Mouse (Mus musculus) ES-Bruce4 (cell line): ENCODE measurements around the gene Vax1.

Source experiments
- CTCF ChIP-seq: IDR thresholded peaks from one replicate; pipeline ENCODE4 v1.8.1; 2011; ENCODE audit warnings: low read depth, low read length
- EP300 ChIP-seq: IDR thresholded peaks from 2 replicates; pipeline ENCODE4 v1.6.1; 2011; ENCODE audit warnings: low read depth, low read length; ENCODE audit not compliant: insufficient read depth

GRCm38 (mm10) chr19:59195181-59195770 is 25.4 kb upstream of the Vax1 start:
- TF ChIP-seq EP300, result no peak
- TF ChIP-seq CTCF, result no peak
